Mouse (Mus musculus) liver, adult 2 months (tissue): Measurements from ENCODE around the gene Arsa.

Experiments used
- CTCF ChIP-seq: fragments of 200-500 bp; IDR thresholded peaks from 2 replicates; pipeline ENCODE4 v1.5.1; 2011; ENCODE audit warnings: low read depth, low read length, control low read depth
- POLR2A ChIP-seq: fragments of 200-500 bp; IDR thresholded peaks from 2 replicates; pipeline ENCODE4 v1.6.1; 2011; ENCODE audit warnings: low read length, control low read depth; ENCODE audit not compliant: insufficient read depth; ENCODE audit errors: extremely low read depth

- TF ChIP-seq POLR2A (no peak), CTCF (no peak)
Observed at GRCm38 (mm10) chr15:89496841-89497240, 19.6 kb upstream of the Arsa start.
